Comparison of ENCODE assay signal across 24 mouse cellular contexts in genomic region chr2:177321361-177321760, GRCm38 (mm10). TPM values are rescaled to one million over a fixed set of nuclear protein-coding genes. Genes with fewer than 3 reads are reported as not detected.
DNase-seq lines count a peak whose midpoint lies in the region.
"Not testable (repeated sequence)": the region's sequence is repeated elsewhere in the genome, so short reads cannot be mapped to it uniquely, and the experiment has no call there.
"Had no signal": no experiment of that assay in that cellular context is flagged by ENCODE, and none has a peak within 500 bp of the region (broad histone marks: within the 10 kb centered on the region; RNA-seq: fewer than 3 reads in every experiment).

No protein-coding gene starts in this region.

- not testable (repeated sequence) for H3K4me3 ChIP-seq in ES-E14 (ENCODE audit: insufficient read depth in 1 of 2, low read depth in 1 of 2, low read length in 2 of 2, poor library complexity in 1 of 2, severe bottlenecking in 1 of 2)

- not testable (repeated sequence) for H3K9ac ChIP-seq in ES-E14 (ENCODE audit: insufficient read depth, low read depth, low read length, poor library complexity, severe bottlenecking)

- peaks cover 10 to 12% of the 10 kb centered on the region in 2 experiments; a peak in 3 of 4 replicates for H3K4me1 ChIP-seq in ES-E14 (ENCODE audit: control insufficient read depth in 2 of 2, insufficient read depth in 2 of 2, low read length in 2 of 2, poor library complexity in 1 of 2)

- DNase-seq in ES-E14 (ENCODE audit: low read depth, low spot score): not testable (repeated sequence)
- peak; percentile 10 for DNase-seq in adrenal gland, adult 2 months
- DNase-seq in gastrocnemius, postnatal 14 days: peak; percentile 46
- peak; percentile 55 for DNase-seq in heart, adult 8-10 months (ENCODE audit: low spot score)
- DNase-seq in kidney, adult 18-20 months: peak; percentile 36
- DNase-seq in kidney, postnatal 25 days: peak; percentile 44 to 60
- peak; percentile 81 for DNase-seq in lung, postnatal 10 days
- peak; percentile 64 for DNase-seq in skeletal muscle tissue, adult 2 months (ENCODE audit: low read depth, low spot score)

- in situ Hi-C loops in ES-E14 (cut with MboI; ENCODE audit: low sequenced_read_pairs in 2 of 2, unreplicated experiment in 2 of 2): not testable (repeated sequence)

- not testable (repeated sequence) for H3K9me3 ChIP-seq in ES-E14 (ENCODE audit: control insufficient read depth, insufficient read depth, low read depth, low read length)

- intact Hi-C loops in gastrocnemius, postnatal 14 days (cut with DNase I; ENCODE audit: low total_unique reads): not testable (repeated sequence)

- H3K27ac ChIP-seq in ES-E14 (ENCODE audit: insufficient read depth, low read depth, low read length, poor library complexity, severe bottlenecking): peak overlapping the region; percentile 42; the same call in 1 of the 2 replicates

- not testable (repeated sequence) for H3K36me3 ChIP-seq in ES-E14 (ENCODE audit: control insufficient read depth, insufficient read depth, low read length, poor library complexity, severe bottlenecking)

RNA-seq across cellular contexts. Expression of gene Gm14412, which starts 2.7 kb away (rescaled TPM):
- total RNA-seq in ES-E14 (2012; rRNA removed): 45.0 and 58.9 TPM in 2 replicates
- total RNA-seq in adrenal gland, adult 2 months (2021): 1 to 10 TPM; 3.4 to 4.5 TPM
- polyA plus RNA-seq in adrenal gland, adult 2 months (2012; rRNA removed): not detected in 2 replicates
- total RNA-seq in gastrocnemius, postnatal 14 days (2021): under 1 TPM; 0.58 to 0.80 TPM
- 1 to 10 TPM; 1.3 to 1.9 (median 1.5) TPM for total RNA-seq in heart, adult 8-10 months (2022)
- polyA plus RNA-seq: liver, postnatal 0 days had no signal

RNA-seq across cellular contexts. Expression of gene Gm14409, which starts 54.5 kb away (rescaled TPM):
- total RNA-seq in ES-E14 (2012; rRNA removed): 25.8 and 34.4 TPM in 2 replicates
- total RNA-seq in adrenal gland, adult 2 months (2021): 1 to 10 TPM; 1.2 to 2.5 TPM
- not detected in 2 replicates for polyA plus RNA-seq in adrenal gland, adult 2 months (2012; rRNA removed)
- under 1 TPM; 0.47 TPM for total RNA-seq in gastrocnemius, postnatal 14 days (2021)
- total RNA-seq in heart, adult 8-10 months (2022): 1 to 10 TPM in 3 of 4 experiments, under 1 TPM in 1; 0.89 to 2.1 (median 1.7) TPM
- total RNA-seq: granulocyte monocyte progenitor cell, adult 5-6 weeks; megakaryocyte progenitor cell, adult 5-6 weeks had no signal
- polyA plus RNA-seq: cortical plate, adult 2 months; embryonic facial prominence, embryonic 10.5 days; forebrain, embryonic 15.5 days; heart, embryonic 15.5 days; hindbrain, embryonic 10.5 days; hindbrain, embryonic 16.5 days; intestine, embryonic 15.5 days; kidney, postnatal 0 days; limb, embryonic 11.5 days; liver, embryonic 11.5 days; liver, postnatal 0 days; midbrain, embryonic 11.5 days; neural tube, embryonic 15.5 days; stomach, embryonic 15.5 days had no signal
